Mouse (Mus musculus): Measurements from ENCODE around the gene Emilin3.

DNA sequence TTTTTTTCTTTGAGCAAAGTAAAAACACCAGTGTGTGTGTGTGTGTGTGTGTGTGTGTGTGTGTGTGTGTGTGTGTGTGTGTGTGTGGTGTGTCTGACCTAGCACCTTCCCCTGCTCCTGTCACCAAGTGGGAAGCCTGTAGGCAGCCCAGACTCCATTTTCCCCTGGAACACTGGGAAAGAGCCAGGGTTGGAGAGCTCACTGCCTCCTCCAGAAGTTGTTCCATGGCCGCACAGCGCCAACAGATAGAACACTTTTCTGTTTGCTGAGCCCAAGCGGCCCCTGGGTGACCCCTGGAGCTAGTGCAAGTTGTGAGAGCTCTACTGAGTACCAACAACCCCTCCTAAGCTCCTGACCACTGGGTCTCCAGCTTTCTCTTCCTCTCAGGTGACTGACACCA, 20.9 kb upstream of the Emilin3 start:
- TF ChIP-seq POLR2A (IDR thresholded peaks at IDR 0.05; ENCODE audit: insufficient read depth, low read depth, low read length) (no peak), CTCF (IDR thresholded peaks at IDR 0.05) (no peak)

Measured in heart, adult 2 months (tissue).